Mouse (Mus musculus) G1E (cell line): ENCODE results near the gene Gbp8. TPM values are rescaled to one million over a fixed set of nuclear protein-coding genes. Genes with fewer than 3 reads are reported as not detected.

ENCODE experiments used
- ATAC-seq: 2 replicates; pipeline ENCODE4 v1.8.0; 2016; ENCODE audit warnings: mild to moderate bottlenecking; ENCODE audit not compliant: insufficient number of reproducible peaks, poor library complexity, low FRiP score, severe bottlenecking; ENCODE audit errors: extremely low read depth
- DNase-seq: peaks from one replicate; pipeline ENCODE4 v3.0.0; 2012; ENCODE audit warnings: low spot score
- H3K27me3 ChIP-seq: 2 replicates; pipeline ENCODE4 v1.6.1; 2012; ENCODE audit warnings: mild to moderate bottlenecking, low read length, inconsistent platforms; ENCODE audit not compliant: insufficient read depth
- H3K36me3 ChIP-seq: replicated peaks from 2 replicates; pipeline ENCODE3; 2012; ENCODE audit warnings: mild to moderate bottlenecking, inconsistent platforms
- H3K4me1 ChIP-seq: 2 replicates; pipeline ENCODE4 v1.6.1; 2012; ENCODE audit warnings: low read depth, low read length, inconsistent platforms, mixed read lengths; ENCODE audit not compliant: insufficient read depth
- H3K4me3 ChIP-seq: 2 replicates; pipeline ENCODE4 v1.5.1; 2012; ENCODE audit warnings: low read depth, mild to moderate bottlenecking, inconsistent platforms, low read length, moderate library complexity, mixed read lengths
- H3K9me3 ChIP-seq: replicated peaks from 2 replicates; pipeline ENCODE4 v1.6.1; 2012; ENCODE audit warnings: inconsistent platforms
- CTCF ChIP-seq: IDR thresholded peaks from 2 replicates; pipeline ENCODE4 v1.5.1; 2012; ENCODE audit warnings: low read depth, low read length, inconsistent platforms, mixed read lengths
- GATA1 ChIP-seq: IDR thresholded peaks from 2 replicates; pipeline ENCODE4 v1.6.1; 2012; ENCODE audit warnings: borderline replicate concordance, low read length, inconsistent platforms, mixed read lengths
- GATA2 ChIP-seq: IDR thresholded peaks from 2 replicates; pipeline ENCODE4 v1.6.1; 2012; ENCODE audit warnings: low read depth, low read length, inconsistent platforms, borderline replicate concordance
- POLR2AphosphoS5 ChIP-seq: IDR thresholded peaks from 2 replicates; pipeline ENCODE4 v1.6.1; 2012; ENCODE audit warnings: low read depth, low read length, inconsistent platforms; ENCODE audit not compliant: insufficient replicate concordance
- TAL1 ChIP-seq: conservative IDR thresholded peaks from 2 replicates; pipeline ENCODE4 v1.6.1; 2012; ENCODE audit warnings: low read depth, low read length, inconsistent platforms, mixed read lengths
- polyA plus RNA-seq: library from polyadenylated mRNA; stranded (reverse); fragments of >175 nt; gene quantifications from 2 replicates; pipeline ENCODE4 v1.2.3, GENCODE M21; 2012
- total RNA-seq, 2 experiments: library from RNA; stranded (forward) in 1 of 2; stranded (reverse) in 1 of 2; fragments of 200-1000 nt in 1 of 2; fragments of >200 nt in 1 of 2; fragmentation: Nextera tagmentation in 1 of 2; gene quantifications; 2 replicates each; pipeline ENCODE4 v1.2.3; 2014 to 2017

The Gbp8 gene
- total and polyA plus RNA-seq, 3 experiments: 0.05 TPM; not detected in 2

DNA sequence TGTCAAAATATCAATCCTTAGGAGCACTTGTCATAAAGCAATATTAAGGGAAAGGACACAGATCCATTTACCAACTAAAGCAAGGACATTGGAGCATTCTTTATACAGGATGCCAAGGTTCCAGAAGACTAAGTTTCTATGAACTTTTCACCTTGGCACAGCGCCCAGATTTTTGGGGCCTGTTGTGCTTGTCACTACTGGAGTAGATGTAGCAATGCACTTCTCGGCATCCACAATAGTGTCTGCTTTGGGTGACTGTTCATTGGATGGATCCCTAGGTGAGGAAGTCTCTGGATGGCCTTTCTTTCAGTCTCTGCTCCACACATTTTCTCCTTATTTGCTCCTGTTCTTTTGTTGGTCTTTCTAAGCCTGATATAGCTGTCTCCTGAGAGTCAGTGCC, 107.0 kb downstream of the Gbp8 start:
- Histone ChIP-seq H3K4me1 (no peaks in the 10 kb centered on the region), H3K9me3 (peaks cover 12% of the 10 kb centered on the region), H3K4me3 (no peak overlapping the region), H3K36me3 (no peaks in the 10 kb centered on the region), H3K27me3 (no peaks in the 10 kb centered on the region)
- no peak; the same call in 1 of the 2 replicates for ATAC-seq
- TF ChIP-seq GATA1 (no peak), GATA2 (no peak), CTCF (no peak), POLR2AphosphoS5 (no peak), TAL1 (no peak)
- DNase-seq: no peak

DNA sequence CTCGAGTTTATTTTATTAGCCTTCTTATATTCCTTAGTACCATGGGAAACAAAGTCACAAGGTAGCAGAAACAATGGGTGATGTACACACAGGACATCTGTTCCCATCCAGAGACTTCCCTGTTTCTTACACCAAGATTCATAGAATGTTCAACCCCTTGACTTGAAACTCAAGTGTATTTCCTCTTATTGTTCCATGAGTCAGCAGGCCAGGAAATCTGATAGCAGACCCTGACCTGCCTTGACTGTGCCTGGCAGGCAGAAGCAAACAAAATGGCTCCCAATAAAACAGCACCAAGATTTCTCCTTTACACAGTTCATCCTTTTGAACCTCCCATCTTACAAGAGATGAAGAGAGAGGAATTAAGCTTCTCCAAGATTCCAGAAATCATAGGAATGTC, 126.8 kb downstream of the Gbp8 start:
- Histone ChIP-seq H3K36me3 (no peaks in the 10 kb centered on the region), H3K9me3 (peaks cover 24% of the 10 kb centered on the region), H3K27me3 (no peaks in the 10 kb centered on the region), H3K4me1 (no peaks in the 10 kb centered on the region), H3K4me3 (no peak overlapping the region)
- ATAC-seq (no peak), DNase-seq (no peak)
- TF ChIP-seq GATA1 (no peak), POLR2AphosphoS5 (no peak), TAL1 (no peak), CTCF (no peak)

DNA sequence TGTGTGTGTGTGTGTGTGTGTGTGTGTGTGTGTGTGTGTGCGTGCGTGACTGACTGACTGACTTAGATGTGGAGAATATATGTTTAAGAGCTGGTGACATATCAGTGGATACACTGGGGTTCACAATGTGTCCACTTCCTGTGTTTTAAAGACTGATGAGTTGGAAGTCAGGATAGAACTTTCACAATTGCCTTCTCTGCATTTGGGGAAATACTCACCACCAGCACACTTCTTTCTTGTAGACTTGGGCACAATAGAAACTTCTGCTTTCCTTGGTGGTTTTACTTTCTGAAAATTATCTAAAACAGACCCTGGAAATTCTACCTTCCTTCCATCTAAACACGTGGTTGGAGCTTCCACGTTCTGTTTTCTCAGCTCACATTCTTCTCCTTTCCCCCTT, 127.8 kb downstream of the Gbp8 start:
- H3K4me3 ChIP-seq: no peak overlapping the region
- H3K27me3 ChIP-seq: no peaks in the 10 kb centered on the region
- H3K4me1 ChIP-seq: no peaks in the 10 kb centered on the region
- H3K9me3 ChIP-seq: peaks cover 17% of the 10 kb centered on the region
- no peaks in the 10 kb centered on the region for H3K36me3 ChIP-seq
- TF ChIP-seq TAL1 (no peak), CTCF (no peak), GATA1 (no peak), POLR2AphosphoS5 (no peak), GATA2 (no peak)
- no peak for DNase-seq
- ATAC-seq: no peak

DNA sequence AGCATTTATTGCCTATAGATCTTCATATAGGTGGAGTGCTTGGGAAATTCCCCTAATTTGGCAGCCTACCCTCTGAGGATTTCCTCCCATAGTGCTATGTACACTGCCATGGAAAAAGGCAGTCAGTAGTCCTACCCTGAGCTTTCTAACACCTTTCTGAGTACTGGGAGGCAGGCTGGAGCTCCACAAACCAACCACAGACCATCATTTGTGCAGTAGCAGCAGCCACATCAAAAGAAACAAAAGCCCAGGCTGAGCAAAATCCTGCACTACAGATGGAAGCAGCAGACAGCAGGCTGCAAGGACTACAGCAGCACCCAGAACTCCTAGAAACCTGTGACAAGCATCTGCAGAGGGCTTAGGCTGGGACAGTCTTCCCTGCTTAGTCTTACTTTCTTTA, 129.0 kb downstream of the Gbp8 start:
- Histone ChIP-seq H3K27me3 (no peaks in the 10 kb centered on the region), H3K36me3 (no peaks in the 10 kb centered on the region), H3K4me1 (no peaks in the 10 kb centered on the region), H3K4me3 (no peak overlapping the region), H3K9me3 (peaks cover 16% of the 10 kb centered on the region)
- TF ChIP-seq TAL1: no peak
- TF ChIP-seq POLR2AphosphoS5: no peak
- TF ChIP-seq GATA1: no peak
- no peak for TF ChIP-seq CTCF
- ATAC-seq (no peak), DNase-seq (no peak)

DNA sequence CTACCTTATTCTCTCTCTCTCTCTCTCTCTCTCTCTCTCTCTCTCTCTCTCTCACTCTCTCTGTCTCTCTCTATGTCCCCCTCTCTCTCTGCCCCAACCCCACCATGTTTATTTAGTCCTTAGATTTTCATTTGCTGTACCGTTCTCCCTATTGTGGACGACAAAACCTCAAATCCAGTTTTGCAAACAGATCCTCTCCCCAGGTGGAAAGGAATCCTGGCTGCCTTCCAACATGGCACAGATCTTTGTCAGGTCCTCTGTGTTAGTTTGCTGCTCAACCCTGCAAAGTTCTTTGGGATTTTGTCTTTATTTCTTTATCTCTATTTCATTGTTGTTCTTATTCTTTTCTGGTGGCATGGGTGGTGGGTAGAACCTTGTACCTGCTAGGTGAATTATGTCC, 149.9 kb downstream of the Gbp8 start:
- H3K27me3 ChIP-seq: no peaks in the 10 kb centered on the region
- TF ChIP-seq TAL1 (no peak), GATA2 (no peak), CTCF (no peak), POLR2AphosphoS5 (no peak), GATA1 (no peak)

DNA sequence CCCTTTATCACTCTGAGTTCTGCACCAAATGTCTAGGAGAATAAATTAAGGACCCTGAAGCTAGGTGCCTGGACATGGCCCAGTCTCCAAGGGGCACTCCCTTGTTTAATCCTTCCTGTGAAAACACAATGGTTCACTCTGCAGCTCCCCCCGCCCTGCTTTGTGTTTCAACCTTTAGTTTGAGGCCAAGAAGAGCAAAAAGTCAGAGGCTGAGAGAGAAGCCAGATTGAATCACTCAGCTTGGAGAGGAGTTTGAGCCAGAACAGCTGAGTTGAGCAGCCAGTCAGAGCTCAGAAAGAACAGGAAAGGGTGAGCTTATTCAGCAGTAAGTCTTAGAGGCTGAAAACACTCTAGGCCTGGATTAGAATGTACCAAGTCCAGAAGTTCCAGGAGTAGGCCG, 151.3 kb downstream of the Gbp8 start:
- Histone ChIP-seq H3K9me3 (peaks cover 26% of the 10 kb centered on the region), H3K4me3 (no peak overlapping the region), H3K36me3 (no peaks in the 10 kb centered on the region), H3K27me3 (no peaks in the 10 kb centered on the region), H3K4me1 (no peaks in the 10 kb centered on the region)
- DNase-seq (no peak), ATAC-seq (no peak)
- TF ChIP-seq GATA1: no peak

More for the DNA sequence above, 149.9 kb downstream of the Gbp8 start:
- ATAC-seq (no peak), DNase-seq (no peak)
- H3K36me3 ChIP-seq: no peaks in the 10 kb centered on the region
- no peak overlapping the region for H3K4me3 ChIP-seq
- H3K4me1 ChIP-seq: no peaks in the 10 kb centered on the region
- peaks cover 23% of the 10 kb centered on the region for H3K9me3 ChIP-seq

DNA sequence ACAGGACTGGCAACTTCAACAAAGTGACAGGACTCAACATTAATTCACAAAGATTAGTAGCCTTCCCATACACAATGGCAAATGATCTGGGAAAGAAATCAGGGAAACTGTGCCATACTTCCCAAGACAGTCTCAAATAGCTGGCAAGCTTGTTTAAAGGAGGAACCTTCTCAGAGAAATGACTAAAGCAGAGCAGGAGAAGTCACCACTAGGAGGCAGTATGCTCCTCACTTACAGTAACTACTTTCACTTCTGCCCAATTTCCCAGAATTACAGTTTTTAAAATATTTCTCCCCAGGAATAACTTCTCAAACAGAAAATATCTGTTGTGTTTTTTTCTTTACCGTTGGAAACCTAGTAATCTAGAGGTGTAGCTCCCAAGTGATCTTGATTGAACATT, 152.6 kb downstream of the Gbp8 start:
- H3K36me3 ChIP-seq: no peaks in the 10 kb centered on the region
- TF ChIP-seq GATA1 (no peak), TAL1 (no peak), POLR2AphosphoS5 (no peak), GATA2 (no peak), CTCF (no peak)
- H3K27me3 ChIP-seq: no peaks in the 10 kb centered on the region
- H3K9me3 ChIP-seq: peaks cover 32% of the 10 kb centered on the region
- ATAC-seq (no peak), DNase-seq (no peak)
- H3K4me1 ChIP-seq: no peaks in the 10 kb centered on the region
- H3K4me3 ChIP-seq: no peak overlapping the region
